Mouse (Mus musculus): Measurements from ENCODE around the gene Acot5.
A peak's percentile ranks its signal among the peaks of the same experiment; 100 is the strongest.
"Not testable (repeated sequence)": the region's sequence is repeated elsewhere in the genome, so short reads cannot be mapped to it uniquely, and the experiment has no call there.

The Acot5 gene

DNA sequence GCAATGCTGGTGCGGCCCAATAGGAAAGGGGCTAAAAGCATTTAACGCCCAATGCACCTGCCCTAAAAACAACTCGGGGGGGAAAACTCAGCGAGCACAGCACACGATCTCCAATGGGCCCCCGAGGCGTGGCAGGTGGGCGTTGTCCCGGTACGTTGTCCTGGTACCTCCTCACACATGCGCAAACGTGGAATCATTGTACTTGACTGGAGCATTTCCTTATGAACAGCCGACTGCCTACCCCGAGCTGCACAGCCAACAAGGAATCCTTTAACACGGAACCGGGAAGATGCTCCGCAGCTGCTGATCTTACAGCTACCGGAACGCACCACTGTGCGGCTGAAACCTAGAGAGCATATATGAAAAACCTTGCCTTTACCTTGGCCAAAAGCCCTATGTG lies 6.8 kb upstream of the Acot5 start:
- DNase-seq (ENCODE audit: low read depth, low spot score) = no peak

DNA sequence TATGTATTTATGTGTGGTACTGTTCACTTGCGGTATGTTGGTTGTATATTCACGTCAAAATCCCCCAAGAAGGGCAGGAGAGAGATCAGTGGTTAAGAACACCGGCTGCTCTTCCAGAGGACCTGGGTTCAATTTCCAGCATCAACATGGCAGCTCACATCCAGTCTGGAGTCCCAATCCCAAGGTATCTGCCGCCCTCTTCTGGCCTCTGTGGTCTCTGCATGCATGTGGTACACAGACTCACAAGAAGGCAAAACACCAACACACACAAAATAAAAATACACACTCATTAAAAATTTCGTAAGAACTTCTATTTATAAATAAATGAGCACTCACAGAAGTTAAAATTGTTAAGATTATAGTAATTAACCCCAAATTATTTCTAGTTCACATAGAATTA lies 5.9 kb upstream of the Acot5 start:
- no peak for DNase-seq (ENCODE audit: low read depth, low spot score)

DNA sequence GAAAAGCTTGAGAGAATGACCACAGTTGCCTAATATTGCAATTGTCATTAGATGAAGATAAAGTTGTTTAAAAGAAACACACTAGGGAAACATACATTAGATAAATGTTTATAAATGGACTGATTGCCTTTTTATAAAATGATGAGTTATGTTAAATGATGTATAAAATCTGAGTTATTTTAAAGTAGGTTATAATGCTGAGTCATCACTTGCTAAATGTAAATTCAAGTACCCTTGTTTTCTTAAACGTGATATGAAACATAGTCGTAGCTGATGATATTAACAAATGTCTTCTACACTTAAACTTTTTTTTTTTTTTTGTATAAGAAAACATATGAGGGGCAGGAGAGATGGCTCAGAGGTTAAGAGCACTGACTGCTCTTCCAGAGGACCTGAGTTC lies 5.3 kb upstream of the Acot5 start:
- no peak for DNase-seq (ENCODE audit: low read depth, low spot score)

DNA sequence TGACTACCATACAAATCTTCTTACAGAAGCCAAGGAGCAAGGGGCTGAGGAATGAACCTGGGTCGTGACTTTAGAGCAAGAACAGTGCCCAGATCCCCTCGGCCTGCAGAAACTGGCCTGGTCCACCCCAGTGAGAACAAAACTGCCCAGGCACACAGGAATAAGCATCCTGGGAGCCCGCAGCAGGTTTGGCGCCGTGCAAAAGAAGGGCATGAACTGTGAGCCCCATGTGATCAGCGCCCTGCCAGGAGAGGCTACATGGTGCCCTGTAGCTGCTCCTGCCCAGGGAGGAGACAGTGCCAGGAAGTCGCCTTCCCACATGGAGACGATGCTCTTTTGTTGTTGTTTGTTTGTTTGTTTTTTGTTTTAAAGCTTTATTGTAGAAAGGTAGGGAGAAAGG lies 4.5 kb upstream of the Acot5 start:
- no peak for DNase-seq (ENCODE audit: low read depth, low spot score)

DNA sequence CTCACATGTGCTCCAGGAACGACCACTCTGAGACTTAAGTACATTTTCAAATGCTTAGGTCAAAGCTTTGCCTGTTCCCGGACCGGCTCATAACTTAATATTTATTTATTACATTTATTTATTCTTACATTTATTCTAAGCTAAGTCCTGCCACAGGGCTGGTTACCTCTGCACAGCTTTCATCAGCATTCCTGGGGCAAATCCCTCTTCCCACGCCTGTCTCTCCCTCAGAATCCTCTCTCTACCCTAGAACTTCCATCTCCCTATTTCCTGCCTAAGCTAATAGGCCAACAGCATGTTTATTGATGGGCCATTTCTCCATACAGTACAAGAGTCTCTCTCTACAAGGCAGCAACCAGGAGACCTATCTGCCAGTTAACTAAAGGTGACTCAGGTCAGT lies 1.4 kb upstream of the Acot5 start:
- DNase-seq (ENCODE audit: low read depth, low spot score) = no peak

DNA sequence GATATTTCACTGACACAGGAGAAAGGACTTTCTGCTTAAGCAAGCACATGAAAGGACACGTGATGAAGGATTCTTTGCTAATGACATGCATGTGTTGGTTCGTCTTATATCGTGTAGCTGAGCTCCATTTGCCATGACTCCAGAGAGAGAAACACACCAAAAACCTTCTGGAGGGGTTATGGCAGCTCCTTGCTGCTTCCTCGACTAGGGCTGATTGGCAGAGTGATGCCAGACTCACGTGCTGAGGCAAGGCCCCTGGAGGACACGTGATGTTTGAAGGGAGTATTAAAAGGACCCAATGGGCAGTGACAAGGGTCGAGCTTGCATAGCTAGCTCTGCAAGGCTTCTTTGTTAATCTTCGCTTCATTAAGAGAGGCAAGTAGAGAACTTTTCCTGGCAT lies 829 bp upstream of the Acot5 start:
- DNase-seq (ENCODE audit: low read depth, low spot score) = no peak

DNA sequence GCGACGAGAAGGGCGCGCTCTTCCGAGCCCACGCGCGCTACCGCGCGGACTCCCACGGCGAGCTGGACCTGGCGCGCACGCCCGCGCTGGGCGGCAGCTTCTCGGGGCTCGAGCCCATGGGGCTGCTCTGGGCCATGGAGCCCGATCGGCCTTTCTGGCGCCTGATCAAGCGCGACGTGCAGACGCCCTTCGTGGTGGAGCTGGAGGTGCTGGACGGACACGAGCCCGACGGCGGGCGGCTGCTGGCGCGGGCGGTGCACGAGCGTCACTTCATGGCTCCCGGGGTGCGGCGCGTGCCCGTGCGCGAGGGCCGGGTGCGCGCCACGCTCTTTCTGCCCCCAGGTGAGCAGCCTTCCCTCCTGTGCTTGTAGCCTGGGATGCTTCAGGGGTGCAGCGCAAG lies 457 bp downstream of the Acot5 start:
- DNase-seq (ENCODE audit: low read depth, low spot score) = not testable (repeated sequence)

DNA sequence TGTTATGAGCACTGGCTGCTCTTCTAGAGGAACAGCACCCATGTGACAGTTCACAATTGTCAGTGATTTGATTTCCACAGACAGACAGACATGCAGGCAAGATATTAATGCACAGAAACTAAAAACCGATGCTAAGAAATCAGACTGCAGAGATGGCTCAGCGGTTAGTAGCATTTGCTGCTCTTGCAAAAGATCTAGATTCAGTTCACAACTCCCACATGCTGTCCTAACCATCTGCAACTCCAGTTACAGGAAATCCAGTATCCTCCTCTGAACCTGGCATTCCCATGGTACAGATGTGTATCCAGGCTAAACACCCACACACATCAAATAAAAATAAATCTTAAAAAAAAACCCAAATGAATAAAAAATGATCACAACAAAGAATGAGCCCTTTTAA lies 2.6 kb downstream of the Acot5 start:
- DNase-seq (ENCODE audit: low read depth, low spot score) = no peak

DNA sequence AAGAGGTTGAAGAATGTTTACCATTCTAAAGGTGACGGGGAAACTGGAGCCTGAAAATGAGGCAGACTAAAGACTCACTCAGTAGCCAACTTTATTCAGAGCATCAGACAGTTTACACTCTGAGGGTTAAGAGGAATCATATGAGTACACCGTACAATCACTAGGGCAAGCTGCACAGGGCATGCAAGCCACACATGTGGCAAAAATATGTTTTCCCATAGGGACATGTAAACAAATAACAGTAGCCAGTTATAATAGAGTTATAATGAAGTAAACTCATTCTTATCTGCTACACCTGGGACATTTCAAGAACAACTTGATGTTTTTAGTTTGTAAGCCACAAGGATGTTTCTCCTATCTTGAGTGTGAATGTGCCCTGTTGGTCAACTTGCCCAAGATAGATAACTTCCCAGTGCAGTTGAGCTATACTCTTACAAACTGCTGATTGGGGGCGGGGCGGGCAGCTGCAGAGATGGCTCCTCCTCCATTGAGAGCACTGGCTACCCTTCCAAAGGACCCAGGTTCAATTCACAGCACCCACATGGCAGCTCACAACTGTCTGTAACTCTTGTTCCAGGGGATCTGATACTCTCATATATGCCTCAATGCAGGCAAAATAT lies 8.4 kb downstream of the Acot5 start:
- no peak for DNase-seq (ENCODE audit: low read depth, low spot score)

DNA sequence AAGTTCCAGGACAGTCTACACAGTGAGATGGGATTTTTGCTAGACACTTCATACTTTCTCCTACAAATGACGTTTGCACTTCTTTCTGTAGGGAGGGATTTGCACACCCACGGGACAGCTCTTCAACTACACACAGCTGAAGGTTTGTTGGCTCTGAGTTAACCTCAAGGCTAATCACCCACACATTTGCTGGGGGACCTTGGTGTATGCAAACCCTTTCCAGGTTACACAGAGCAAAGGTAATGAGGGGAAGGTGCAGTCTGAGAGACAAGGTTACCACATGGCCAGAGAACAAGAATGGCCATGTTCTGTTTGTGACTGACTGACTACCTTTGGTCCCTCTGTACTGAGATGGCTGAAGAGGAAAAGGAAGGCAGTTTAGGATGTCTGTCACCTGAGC lies 14.7 kb downstream of the Acot5 start:
- no peak for DNase-seq (ENCODE audit: low read depth, low spot score)

DNA sequence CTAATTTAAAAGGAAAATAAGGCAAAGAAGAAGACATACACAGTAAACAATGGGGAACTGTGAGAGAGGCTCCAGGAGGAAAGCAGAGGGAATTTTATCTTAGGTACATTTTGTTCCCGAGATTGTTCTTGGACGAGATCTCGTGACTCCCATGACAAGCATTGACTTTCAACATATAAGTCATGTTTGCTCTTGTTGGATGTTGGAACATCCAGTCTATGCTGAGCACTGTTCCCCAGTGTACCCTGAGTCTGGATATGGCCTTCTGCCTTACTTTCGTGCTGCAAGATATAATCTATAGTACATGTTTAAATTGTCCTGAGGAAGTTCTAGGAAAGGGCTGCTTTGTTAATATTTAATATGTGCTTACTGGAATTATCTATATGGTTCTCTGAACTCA lies 15.5 kb downstream of the Acot5 start:
- DNase-seq (ENCODE audit: low read depth, low spot score) = no peak

DNA sequence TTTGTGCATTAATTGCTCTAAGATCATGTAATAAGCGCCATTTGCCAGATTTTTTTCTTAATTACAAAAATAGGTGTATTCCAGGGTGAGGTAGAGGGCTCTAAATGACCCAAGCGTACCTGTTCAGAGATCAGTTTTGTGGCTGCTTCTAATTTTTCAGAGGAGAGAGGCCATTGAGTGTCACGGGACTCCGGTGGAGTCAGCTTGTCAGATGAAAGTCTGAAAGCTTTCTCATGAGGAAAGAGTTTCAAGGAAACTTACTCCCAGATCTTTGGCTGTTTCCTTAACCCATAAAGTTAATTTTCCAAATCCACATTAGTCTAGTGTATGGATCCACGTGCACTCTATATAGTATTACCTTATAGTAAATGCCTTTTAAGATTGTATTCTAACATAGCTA lies 25.5 kb downstream of the Acot5 start:
- DNase-seq (ENCODE audit: low read depth, low spot score) = not testable (repeated sequence)

DNA sequence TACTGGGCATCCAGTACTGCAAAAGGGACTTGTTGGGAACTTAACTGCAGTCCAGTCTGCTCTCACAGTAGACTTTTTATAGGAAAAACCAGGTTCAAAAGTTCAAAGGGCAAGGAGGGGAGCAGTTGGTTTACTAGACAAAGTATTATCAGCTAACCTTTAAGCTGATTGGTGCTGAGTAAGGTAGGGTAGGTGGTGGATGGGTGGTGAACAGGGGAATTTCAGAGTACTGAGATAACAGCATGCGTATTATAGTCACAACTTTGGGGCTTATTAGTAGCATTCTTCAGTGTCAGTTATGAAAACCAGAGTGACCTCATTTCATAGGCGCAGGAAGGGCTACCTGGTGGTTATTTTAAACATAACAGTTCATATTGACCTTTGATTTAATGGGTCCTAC lies 30.5 kb downstream of the Acot5 start:
- DNase-seq (ENCODE audit: low read depth, low spot score) = no peak

DNA sequence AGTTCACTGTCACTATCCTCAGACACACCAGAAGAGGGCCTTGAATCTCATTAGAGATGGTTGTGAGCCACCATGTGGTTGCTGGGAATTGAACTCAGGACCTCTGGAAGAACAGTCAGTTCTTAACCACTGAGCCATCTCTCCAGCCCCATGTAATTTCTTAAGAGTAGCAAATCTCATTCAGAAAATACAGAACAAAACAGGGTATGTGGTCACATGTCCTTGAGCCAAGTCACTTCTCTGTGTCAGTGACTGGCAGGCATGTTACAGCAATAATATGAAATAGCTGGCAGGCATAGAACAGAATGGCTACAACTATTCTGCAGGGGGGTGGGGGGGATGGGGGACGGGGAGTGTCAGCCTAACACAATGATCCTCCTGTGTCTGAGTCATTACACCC lies 30.9 kb downstream of the Acot5 start:
- no peak for DNase-seq (ENCODE audit: low read depth, low spot score)

DNA sequence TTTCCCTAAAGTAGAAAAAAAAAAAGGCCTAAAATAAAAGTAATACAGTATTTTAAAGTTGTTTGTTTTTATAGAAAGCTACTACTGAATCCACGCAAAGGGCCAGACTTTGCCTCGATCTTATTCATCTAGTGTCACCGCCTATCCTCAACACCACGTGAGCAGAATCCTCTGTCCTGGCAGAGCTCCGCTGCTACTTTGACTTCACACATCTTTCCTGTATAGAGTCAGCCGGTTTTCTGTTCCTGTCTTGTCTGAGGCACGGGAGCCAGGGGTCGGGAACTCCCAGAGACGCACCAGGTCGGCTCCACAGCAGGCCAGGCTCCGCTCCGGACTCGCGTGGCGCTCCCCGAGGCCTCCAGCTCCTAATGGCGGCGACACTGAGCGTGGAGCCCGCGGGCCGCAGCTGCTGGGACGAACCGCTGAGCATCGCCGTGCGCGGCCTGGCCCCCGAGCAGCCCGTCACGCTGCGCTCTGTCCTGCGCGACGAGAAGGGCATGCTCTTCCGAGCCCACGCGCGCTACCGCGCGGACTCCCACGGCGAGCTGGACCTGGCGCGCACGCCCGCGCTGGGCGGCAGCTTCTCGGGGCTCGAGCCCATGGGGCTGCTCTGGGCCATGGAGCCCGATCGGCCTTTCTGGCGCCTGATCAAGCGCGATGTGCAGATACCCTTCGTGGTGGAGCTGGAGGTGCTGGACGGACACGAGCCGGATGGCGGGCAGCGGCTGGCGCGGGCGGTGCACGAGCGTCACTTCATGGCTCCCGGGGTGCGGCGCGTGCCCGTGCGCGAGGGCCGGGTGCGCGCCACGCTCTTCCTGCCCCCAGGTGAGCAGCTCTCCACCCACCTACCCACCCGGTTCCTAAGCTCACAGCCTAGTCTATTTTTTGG lies 31.7 kb downstream of the Acot5 start, which contains the start of gene Acot6:
Acot6 (plus strand) TSS at position 51 of the 889 bp plus-strand sequence.
- peak; percentile 41 for DNase-seq (ENCODE audit: low read depth, low spot score)

DNA sequence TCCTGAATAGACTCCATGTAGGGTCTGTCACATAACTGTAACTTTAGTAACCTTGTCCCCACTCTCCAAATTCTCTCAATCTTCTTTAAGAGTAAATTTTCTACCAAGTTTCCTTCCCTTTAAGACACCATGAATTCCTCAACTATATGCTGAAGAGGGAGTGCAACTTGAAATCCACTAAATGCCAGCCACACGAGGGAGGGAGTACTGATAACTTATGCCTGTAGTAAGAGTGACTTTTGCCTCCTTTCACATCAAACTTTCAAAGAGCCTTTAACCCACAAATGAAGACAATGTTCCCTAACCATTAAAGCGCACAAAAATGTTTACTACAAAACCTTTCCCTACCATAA lies 32.3 kb downstream of the Acot5 start:
- no peak for DNase-seq (ENCODE audit: low read depth, low spot score)

DNA sequence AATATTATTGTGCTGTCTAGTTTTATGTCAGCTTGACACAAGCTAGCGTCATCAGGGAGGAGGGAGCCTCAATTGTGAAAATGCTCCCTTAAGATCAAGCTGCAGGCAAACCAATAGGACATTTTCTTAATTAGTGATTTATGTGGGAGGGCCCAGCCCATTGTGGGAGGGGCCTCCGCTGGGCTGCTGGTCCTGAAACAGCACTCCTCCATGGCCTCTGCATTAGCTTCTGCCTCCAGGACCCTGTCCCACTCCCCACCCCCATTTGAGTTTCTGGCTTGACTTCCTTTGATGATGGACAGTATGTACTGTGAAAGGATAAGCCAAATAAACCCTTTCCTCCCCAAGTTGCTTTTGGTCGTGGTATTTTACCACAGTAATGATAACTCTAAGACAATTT lies 37.9 kb downstream of the Acot5 start:
- no peak for DNase-seq (ENCODE audit: low read depth, low spot score)

DNA sequence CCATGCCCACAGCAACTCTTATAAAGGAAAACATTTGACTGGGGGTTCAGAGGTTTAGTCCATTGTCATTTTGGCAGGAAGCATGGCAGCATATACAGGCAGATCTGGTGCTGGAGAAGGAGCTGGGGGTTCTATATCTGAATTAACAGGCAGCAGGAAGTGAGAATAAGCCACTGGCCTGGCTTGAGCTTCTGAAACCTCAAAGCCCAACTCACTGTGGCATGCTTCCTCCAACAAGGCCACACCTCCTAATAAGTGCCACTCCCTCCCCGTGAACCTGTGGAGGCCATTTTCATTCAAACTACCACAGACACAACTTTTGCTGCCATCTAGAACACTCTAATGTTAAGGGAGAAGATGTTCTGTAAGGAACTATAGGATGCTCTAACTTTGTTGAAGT lies 38.6 kb downstream of the Acot5 start:
- no peak for DNase-seq (ENCODE audit: low read depth, low spot score)

DNA sequence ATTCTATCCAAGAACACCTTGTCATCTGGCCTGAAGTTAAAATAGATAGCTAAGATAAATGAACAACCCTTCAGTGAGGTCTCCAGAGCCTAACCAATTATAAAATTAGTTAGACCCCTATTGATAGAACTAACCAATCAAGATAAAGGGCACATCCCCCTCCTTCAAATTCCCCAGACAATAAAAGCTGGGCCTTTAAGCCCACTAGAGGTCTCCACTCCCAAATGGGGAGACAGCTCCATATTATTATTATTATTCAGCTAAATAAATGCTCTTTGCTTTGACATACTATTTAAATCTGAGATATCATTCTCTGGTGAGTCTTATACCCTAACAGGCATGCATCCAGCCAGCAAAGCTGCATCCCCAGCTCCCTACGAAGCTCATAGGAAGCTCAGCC lies 40.8 kb downstream of the Acot5 start:
- DNase-seq (ENCODE audit: low read depth, low spot score) = no peak

DNA sequence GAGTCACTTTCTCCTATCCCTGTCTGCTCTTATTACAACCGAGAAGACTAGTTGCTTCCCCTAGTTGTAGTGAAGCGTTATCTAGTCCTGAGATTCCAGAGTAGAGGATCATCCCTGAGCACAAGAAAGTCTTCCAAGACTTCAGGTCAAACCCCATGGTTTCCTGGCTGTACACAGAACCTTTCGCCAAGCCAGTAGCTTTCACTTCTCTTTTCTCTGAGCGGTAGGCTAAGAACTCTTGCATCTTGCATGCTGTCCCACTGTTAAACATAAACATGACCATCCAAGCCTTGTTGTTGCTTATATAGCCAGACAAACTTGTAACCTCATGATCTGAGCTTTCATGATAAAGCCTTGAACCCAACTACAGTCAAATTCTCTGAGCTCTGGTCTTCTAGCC lies 41.7 kb downstream of the Acot5 start:
- DNase-seq (ENCODE audit: low read depth, low spot score) = no peak

DNA sequence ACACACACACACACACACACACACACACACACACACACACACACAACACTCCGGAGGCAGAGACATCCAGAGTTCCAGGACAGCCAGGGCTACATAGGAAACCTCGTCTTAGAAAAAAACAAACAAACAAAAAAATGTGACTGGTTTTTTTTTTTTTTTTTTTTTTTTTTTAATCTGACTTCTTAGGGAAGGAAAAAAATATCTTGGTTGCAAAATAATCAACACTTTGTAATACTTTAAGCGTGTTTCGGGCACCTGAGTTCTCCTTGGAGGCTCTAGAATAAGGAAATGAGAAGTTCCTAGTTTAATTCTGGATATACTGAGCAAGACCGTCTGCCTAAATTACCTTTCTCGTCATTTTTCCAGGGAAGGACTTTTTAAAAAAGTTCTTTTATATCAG lies 44.6 kb downstream of the Acot5 start:
- DNase-seq (ENCODE audit: low read depth, low spot score) = no peak

DNA sequence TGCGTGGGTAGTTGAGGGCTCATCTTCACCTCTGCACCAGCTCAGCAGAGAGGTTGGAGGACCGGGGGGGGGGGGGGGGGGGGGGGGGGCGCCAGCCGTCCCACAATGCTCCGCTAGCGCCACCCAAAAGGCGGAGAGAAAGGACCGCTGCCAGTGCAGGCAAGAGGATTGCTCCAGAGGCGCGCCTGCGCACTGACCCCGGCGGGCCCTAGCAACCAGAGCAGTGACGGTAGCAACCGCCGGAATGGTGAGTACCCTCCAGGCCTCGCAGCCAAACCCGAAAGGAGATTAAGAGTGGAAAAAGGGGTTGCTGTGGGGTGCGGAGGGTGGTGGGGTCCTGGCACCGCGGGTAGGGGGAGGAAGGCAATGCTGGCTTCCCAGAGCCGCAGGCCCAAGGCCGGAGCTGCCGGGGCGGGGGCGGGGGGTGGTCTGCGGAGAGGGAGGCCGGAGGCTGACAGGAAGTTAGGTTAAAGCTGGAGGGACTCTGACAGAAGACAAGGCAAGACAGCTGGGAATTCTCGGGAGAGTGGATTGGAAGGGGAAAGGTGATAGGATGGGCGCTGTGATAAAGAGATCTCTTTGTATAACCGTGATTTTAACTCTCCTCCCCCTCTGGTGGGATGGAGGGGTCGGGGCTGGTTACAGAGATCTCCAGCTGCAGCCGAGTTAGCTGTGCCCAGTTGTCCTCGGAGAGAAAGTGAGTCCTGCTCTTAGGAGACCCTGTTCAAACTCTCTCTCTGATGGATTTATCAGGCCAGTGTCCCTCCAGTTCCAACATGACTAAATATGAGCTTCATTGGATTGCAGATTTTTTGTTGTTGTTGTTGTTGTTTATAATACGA lies 45.2 kb downstream of the Acot5 start, which contains the start of gene Dnal1:
Dnal1 (plus strand) TSS at position 214 of the 842 bp plus-strand sequence.
- peak; percentile 95 for DNase-seq (ENCODE audit: low read depth, low spot score)

Data from mesoderm, embryonic 11.5 days (tissue).